Mouse (Mus musculus) E14TG2a.4 (cell line): ENCODE data around the gene Get4.

Experiments used
- CTCF ChIP-seq: conservative IDR thresholded peaks from 2 replicates; pipeline ENCODE4 v1.5.1; 2014; ENCODE audit warnings: low read length
- POU5F1 ChIP-seq: IDR thresholded peaks from 2 replicates; pipeline ENCODE4 v1.6.1; 2014; ENCODE audit warnings: low read length, borderline replicate concordance

GRCm38 (mm10) chr5:139206525-139206924 lies 45.6 kb upstream of the Get4 start:
- TF ChIP-seq CTCF, result no peak
- TF ChIP-seq POU5F1, result no peak
